Mouse (Mus musculus) spleen, embryonic (tissue): ENCODE results near the gene Isg15.

Experiments used
- CTCF ChIA-PET: fragments of 350-600 bp; sonication (Branson Sonifier 250); formaldehyde crosslinking; loops from one replicate; lab custom pipeline; 2022; lab: Charles Lee

Gene Isg15

DNA sequence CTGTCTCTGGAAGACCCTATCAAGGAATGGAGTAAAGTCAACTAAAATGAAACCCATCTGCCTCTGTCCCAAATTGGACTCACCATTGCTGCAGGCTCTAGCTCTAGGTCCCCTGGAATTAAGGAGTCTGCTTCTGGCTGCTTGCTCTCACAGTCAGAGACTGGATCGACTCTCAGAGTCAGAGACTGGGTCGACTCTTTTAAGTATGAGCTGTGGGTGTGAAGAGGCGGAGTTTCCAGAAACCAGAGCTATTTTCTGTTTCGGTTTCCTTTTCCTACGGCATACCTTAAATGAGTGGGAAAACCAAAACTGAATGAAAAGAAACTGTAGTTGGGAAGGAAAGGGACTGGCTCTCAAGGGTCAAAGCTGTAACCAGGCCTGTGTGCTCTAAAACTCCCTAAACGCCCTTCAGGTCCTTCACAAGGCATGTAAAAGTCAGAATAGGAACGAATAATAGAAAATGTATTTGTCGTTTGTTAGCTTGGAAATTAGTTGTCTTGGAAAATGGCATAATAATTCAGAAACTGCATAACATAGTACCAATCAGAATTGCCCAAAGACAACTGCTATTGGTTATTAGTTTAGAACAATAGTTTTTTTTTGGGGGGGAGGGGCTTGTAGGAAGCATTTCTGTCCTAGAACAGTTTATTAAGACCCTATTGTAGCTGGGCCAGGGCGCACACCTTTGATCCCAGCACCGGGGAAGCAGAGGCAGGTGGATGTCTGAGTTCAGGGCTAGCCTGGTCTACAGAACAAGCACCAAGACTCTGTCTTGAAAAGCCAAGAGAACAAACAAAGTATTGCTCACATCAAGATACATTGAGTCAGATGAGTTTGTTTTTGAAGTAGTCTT lies at the start of gene Isg15:
TSS of gene Isg15 (minus strand) at position 196 of the 853 bp plus-strand sequence.
- CTCF ChIA-PET = interaction anchor here (0.7 to 1.1 kb wide), 2 partner anchors 8 to 21 kb away, joined by 4 to 9 read pairs; no protein-coding TSS in a partner anchor

DNA sequence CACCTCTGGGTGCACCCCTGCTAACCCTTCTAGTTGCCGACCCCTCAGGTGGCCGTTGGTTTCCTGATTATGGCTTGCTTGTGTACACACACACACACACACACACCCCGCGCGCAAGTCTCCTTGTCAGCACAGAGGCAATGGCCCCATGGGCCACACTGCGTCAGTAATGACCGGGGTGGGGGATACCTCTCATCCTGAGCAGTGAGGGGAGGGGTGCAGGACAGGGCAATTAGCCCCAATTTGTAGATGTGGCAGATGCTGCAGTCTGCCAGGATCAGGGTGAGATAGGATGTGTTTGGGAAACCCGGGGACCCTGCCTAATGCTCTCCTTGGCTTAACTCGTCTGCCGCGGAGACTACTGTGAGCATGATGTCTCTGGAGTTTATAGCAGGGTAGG lies 48.9 kb upstream of the Isg15 start:
- CTCF ChIA-PET = no interaction called here

DNA sequence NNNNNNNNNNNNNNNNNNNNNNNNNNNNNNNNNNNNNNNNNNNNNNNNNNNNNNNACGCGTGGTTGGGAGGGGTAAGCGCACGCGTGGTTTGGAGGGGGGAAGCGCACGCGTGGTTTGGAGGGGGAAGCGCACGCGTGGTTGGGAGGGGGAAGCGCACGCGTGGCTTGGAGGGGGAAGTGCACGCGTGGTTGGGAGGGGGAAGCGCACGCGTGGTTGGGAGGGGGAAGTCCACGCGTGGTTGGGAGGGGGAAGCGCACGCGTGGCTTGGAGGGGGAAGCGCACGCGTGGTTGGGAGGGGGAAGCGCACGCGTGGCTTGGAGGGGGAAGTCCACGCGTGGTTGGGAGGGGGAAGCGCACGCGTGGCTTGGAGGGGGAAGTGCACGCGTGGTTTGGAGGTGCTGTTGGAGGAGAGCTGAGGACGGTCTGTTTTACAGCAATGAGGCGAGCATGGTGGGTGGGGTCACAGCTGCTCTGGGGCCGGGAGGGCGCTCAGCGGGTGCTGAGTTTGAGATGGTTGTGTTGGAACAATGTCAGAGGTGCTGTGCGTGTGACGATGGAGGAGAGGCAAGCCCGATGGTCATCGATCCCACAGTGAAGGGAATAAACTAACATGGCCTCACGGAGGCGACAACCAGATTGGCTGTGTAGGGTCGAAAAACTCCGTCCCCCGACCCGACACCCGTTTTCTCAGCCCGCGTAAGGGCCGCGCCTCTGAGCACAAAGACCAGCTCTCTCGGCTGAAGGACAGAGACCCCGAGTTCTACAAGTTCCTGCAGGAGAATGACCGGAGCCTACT lies 36.2 kb upstream of the Isg15 start:
- CTCF ChIA-PET = no interaction called here

DNA sequence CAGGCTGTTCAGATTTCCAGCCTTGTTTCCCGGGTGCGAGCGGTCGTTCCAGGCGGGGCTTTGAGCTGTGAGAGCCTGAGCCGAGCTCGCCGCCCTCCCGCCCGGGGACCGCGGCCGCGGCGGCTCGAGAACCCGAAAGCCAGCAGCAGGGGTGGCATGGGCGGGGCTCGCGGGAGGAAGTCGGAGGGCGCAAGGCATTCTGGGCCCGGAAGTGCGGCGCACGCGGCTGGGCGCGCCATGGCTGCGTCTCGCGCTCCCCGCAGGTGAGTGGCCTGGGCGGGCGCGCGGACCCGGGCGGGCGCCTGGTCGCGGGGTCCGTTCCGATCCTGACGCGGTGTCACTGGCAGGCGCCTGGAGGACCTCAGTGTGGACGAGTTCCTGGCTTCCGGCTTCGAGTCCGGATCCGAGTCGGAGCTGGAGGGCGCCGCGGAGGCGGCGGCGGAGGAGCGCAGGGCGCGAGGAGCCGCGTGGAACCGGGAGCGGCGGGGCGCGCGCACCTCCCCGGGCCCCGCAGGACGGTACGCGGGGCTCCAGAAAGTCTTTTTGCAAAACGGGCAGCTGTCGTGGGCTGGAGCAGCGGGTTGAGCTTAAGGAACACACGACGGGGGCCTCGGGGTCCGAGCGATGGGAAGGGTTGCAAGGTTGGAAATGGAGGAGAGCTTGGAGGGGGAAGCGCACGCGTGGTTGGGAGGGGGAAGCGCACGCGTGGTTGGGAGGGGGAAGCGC lies 35.4 kb upstream of the Isg15 start, which contains the start of gene Noc2l:
TSS of gene Noc2l (plus strand) at position 203 of the 726 bp plus-strand sequence.
- CTCF ChIA-PET = no interaction called here

DNA sequence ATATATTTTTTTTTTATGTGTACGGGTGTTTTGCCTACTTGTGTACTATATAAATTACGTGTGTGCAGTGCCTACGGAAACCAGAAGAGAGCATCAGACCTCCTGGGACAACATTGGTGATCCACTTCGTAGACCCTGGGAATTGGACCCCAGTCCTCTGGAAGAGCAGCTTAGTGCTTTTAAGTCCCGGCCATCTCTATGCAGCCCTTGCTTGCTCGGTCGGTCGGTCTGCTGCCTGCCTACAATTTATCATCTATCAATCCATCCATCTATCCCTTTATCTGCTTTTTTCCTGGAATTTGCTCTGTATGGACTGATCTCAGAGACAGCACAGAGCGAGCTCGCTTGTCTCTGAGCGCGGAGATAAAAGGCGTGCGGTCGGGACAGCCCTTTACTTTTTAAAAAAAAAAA lies 34.7 kb upstream of the Isg15 start:
- CTCF ChIA-PET = interaction anchor here (0.7 kb wide), 1 partner anchor 124 kb away, joined by 3 read pairs; no protein-coding TSS in a partner anchor

DNA sequence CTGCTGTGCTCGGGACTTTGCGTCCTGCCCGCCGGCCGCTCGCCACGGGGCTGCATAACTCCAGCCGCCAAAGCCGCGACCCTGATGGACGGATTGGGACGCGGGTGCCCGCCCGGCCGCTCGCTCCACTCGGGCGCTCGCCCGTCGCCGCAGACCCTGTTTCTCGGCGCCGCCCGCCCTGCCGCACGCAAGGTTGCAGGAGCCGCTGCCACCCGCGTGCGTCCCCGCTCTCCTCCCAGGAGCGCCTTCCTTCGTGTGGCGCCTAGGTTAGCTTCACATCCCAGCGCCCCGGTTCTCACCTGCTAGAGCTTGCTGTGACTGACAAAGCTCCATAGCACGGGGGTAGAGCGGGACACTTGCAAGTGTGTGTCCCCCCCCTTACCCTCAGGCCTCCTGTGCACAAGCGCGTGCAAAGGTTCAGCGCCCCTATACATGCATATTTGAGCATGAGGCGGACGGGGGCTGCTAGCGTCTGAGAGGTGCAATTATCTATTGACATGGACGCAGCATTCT lies 34.1 kb upstream of the Isg15 start, which contains the start of gene Plekhn1:
TSS of gene Plekhn1 (minus strand) at position 157 of the 513 bp plus-strand sequence.
- CTCF ChIA-PET = interaction anchor here (0.7 kb wide), 1 partner anchor 123 kb away, joined by 3 read pairs; no protein-coding TSS in a partner anchor

DNA sequence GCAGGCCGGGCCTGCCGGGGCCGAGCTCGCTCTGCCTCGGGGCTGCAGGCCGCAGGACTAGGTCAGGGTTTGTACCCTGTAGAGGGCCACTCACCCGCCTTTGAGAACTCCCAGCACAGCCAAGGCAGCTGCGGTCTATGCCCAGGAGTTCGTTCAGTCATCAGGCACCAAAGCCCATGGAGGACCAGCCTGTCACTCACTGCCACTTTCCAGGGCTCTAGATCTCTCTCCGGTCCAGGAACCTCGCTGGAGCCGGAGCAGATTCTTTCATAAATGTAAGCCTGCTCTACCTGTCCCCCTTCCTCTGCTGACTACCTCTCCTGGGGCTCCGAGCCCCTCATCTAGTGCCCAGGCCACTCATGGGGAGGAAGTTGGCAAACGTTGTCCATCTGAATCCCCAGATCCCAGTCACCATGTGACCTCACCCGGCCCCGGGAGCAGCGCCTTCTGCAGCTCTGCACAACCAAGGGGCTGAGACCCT lies 33.4 kb upstream of the Isg15 start:
- CTCF ChIA-PET = no interaction called here

DNA sequence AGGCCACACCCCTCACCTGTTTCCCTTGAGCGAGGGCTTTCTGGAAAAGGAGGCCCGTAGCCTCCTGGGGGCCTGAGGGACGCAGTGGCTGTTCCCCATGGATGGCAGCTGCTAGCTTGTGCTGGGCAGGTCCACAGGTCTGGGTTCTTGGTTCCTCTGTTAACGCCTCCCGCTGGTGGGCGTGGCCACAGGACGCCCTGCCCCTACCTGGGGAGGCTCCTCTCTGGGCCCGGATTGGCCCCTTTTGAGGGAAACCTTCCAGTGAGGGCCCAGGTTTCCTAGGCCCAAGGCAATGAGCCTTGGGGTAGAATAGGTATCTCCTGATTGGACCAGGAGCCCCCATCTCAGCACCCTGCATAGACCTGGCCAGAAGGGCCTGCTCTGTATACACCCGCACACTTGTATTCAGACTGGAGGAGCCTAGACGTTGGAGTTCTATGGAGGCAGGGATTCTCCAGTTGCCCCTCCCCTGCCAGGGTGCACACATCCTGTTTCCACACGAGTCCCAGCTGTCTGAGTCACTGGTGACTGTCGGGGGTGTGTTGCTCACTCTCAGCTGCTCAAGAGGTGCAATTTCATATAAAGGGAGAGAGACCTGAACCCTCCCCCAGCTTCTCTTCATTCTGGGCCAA lies 27.9 kb upstream of the Isg15 start:
- CTCF ChIA-PET = no interaction called here

DNA sequence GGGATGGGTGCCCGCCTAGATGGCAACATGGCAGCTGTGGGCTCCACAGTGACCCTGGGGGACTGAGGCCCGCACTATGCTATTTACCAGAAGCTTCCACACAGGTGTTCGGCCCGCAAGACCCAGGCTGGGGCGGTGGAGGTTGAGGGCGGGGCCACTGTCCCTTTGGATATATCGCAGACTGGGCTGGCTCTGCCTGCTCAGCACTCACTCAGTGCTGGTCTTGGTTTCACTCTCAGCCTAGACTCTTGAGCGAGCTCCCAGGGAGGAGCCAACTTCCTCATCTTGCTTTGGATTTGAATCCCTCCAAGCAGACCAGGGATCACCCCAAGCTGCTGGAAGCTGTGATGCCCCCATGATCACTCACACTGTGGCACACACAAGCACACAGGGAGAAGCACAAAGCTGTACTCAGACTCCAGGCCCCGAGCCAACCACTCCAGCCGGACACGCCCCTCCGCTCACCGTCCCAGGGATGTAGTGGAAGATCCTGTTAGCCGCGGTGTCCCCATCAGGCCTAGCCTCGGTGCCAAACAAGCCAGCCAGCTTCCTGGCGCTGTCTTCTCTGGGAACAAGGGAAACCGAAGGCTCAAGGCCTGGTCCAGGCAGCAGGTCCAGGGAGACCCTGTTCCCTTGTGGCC lies 27.3 kb upstream of the Isg15 start:
- CTCF ChIA-PET = no interaction called here

DNA sequence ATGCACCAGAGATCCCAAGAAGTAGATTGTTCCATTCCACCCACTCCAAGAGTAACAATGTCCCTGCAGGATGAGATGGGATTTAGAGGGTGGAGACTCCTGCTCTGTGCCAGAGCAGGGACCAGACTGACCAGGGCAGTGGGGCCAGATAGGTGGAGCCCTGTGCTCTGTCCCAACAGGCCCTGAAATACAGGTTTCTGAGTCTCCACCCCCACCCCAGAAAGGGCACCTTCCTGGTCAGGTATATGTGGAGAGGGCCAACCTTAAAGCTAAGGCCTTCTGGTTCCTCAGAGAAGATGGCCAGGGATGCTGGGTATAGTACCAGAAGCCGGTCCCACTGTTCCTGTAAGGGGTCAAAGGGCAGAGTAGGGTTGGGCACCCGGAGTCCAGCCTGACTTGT lies 23.7 kb upstream of the Isg15 start:
- CTCF ChIA-PET = no interaction called here

DNA sequence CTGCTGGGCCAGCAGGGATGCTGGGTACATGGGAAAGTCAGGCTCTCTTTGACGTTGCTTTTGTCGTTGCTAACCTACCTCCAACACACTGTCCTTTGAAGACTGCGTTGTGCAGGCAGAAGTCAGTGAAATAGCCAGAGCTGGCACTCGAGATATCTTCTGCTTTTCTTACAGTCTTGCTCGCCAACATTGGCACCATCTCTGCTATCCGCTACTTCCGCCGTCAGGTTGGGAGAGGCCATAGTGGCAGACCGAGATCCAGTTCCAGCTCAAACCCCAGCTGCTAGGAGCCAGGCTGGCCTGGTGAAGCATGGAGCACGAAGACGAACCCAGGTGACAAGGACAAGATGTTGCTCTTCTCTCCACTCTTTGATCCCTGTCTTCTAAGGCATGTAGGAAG lies 19.3 kb upstream of the Isg15 start:
- CTCF ChIA-PET = no interaction called here

DNA sequence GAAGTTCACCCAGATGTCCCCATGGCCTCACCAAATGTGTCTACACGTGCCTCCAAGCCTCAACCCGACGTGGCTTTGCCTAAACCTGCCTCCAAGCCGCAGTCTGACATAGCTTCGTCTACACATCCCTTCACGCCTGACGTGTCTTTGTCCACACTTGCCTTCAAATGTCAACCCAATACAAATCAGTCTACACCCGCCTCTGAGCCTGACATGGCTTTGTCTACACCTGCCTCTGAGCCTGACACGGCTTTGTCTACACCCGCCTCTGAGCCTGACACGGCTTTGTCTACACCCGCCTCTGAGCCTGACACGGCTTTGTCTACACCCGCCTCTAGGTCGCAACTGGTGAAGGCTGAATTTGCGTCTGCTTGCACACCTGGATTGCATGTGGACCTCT lies 17.2 kb upstream of the Isg15 start:
- CTCF ChIA-PET = no interaction called here

DNA sequence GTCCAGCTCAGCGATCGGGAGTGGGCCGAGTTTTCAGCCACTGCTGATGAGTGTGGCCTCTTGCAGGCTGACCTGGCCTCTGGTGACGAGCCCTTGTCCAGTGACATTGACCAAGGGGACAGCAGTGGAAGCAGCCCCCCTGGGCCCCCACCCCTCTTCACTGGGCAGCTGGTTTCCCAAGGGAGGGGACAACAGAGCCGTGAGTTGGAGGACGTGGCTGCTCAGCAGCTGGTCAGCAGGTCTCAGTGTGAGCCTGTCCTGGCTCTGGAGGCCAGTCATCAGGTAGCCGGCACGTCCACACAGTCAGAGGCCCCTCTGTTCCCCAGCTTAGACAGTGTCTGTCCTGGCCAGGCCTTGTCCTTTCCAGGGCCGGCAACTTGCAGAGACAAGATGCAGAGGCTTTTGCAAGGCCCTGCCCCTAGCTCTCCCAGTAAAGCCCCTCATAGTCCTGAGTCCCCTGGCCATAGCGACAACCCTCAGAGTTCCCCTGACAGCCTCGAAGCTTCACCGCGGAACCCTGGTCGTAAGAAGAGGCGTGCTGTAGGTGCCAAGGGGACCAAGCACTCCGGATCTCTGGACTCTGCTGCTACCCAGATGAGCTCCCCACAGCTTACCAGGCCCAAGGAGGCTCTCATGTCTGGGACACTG lies 16.5 kb upstream of the Isg15 start:
- CTCF ChIA-PET = no interaction called here

DNA sequence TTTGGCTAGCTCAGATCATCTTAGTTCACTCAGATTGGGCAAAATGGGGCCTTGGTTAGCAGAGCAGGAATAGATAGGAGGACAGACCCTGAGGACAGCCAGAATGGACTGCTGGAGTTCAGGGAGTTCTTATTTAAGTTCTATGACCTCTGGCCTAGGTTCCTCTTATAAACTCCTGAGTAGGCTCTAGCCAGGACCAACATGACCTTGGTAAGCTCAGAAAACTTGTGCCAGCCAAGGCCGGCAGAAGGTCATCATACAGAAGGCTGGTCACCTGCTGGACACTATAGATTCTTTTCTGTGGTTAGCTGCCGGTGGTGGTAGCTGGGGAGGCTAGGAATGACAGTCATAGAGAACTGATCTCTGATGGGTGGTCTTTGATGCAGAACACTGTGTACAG lies 15.6 kb upstream of the Isg15 start:
- CTCF ChIA-PET = no interaction called here

DNA sequence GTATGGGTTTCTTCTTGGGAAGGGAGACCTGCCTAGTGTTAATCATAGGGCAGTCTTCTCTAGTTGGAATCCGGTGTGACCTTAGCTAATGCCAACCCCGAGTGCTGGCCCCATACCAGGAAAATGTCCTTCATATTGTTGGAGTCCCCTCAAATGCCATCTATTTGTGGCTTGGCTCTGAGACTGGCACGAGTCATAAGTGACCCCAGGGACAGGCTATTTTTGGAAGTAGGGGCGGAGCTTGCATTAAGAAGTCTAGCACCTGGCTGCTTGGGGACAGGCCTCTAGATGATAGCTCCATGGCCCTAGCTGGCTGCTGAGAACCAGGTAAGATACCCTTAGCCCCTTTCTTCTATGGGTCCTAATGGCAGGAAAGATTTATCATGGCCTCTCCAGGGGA lies 15.0 kb upstream of the Isg15 start, which contains the start of gene Perm1:
TSS of gene Perm1 (plus strand) at position 220 of the 400 bp plus-strand sequence.
- CTCF ChIA-PET = no interaction called here

DNA sequence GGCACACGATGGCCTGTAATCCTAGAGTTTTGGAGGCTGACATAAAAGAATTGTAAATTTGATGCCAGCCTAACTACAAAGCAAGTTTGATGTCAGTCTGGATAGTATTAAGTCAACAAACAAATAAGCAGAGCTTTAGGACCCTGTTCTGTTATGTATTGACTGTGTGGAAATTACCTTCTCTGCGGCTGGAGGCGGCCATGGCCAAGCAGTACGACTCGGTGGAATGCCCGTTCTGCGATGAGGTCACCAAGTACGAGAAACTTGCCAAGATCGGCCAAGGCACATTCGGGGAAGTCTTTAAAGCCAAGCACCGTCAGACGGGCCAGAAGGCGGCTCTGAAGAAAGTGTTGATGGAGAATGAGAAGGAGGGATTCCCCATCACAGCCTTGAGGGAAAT lies 12.5 kb upstream of the Isg15 start:
- CTCF ChIA-PET = no interaction called here

DNA sequence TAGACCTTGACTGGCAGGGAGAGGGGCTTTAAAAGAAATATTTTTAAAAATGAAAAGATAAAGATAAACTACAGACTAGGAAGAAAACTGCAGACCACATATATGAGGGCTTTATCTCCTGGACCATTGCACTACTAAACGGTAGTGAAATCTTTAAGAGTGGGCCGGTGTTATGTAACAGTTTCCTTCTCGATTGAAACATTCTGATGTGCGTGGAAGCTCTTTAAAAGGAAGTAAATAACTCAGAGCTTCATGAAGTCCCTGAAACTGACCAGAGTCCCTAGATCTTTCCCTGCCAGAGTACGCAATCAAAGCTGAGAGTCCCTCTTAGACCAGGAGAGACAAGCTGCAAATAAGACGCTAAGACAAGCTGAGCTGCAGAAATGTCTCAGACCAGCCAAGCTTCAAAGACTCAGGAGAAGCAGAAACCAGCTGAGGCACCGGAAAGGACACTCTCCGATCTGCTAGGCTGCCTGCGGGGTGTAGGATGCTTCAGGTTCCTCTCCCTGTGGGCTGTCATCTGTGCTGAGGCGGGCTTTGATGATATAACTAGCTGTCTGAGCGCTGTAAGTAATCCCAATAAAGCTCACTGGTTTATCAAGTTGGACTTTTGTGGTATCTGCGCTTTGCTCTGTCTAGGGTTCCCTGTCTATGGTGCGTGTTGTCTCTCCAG lies 9.5 kb upstream of the Isg15 start:
- CTCF ChIA-PET = no interaction called here

DNA sequence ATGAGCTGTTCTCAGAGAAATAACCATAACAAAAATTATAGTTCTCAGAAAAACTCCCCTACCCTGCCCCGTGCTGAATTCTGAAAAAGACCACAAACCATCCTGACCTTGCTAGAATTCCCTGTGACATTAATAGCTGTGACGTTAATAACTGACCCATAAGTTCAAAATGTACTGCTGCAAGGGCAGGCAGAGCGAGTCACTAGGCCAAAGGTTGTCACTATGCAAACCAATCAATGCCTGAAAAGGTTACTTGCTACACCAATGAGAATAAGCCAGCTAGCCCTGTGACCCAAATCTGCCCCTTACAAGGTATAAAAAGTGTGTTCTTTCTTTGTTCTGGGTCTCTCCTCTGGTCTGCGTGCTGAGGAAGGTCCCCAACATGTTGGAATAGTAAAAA lies 8.3 kb upstream of the Isg15 start:
- CTCF ChIA-PET = no interaction called here

DNA sequence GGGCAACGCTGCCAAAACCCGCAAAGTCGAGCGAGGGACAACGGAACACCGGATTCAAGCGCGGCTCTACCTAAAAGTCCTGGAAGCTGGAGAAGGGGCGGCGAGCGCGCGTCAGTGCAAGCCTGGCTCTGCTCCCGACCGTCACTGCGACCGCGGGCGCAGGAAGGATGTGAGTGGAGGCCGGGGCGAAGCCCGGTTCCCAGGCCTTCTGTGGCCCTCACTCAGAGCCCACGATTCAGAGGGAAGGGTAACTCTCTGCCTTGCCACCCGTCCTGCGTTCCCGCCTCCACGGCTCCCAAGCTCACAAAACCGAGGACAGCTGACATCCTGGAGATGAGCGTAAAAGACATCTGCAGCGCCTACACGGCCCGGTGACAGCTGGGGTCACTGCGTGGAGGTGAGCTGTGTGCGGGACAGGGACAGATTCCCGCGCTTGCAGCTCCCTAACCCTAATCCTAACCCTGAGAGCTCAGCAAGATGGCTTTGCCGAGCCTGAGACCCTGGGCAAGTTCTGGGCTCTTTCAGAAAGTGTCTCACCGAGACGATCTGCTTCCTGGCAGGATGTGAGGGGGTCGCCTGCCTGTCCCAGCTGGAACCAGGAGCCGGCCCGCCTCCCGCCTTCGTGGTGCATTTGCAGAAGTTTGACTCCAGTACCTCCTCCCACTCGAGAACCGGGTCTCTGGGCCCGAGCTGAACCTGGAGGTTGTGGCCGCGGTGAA lies 3.0 kb upstream of the Isg15 start:
- CTCF ChIA-PET = no interaction called here
